In the genomic region with DNA sequence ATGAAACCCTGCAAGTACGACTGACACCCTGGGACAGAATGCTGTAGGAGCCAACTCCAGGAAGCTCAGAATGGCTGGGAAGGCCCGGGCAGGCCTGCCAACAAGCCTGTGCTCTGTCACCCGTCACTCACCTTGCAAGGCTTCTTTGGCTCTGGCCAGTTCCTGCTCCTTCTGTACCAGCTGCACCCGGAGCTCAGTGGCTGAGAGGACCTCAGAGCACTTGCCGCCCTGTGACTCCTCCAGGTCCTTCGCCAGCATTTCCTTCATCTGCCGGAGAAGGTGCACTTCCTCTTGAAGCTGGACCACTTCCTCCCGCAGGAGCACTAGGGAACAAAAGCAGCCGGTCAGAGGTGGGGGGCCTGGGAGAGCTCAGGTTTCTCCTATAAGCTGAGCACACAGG, we compare ENCODE assay signal across 9 mouse cellular contexts. TPM values are rescaled to one million over a fixed set of nuclear protein-coding genes. Genes with fewer than 3 reads are reported as not detected.
DNase-seq lines count a peak whose midpoint lies in the region; ATAC-seq and TF ChIP-seq lines count a peak whose summit lies in the region.
"Had no signal": no experiment of that assay in that cellular context is flagged by ENCODE, and none has a peak within 500 bp of the region (broad histone marks: within the 10 kb centered on the region; RNA-seq: fewer than 3 reads in every experiment).

No protein-coding gene starts in this region.

- no peak for ATAC-seq in lung, postnatal 0 days
- no peak; the same call in 1 of the 2 replicates for ATAC-seq in heart, embryonic 11.5 days (replicated peaks; ENCODE audit: insufficient number of reproducible peaks, low FRiP score, low TSS enrichment)
- no peak for ATAC-seq in kidney, embryonic 14.5 days (ENCODE audit: low FRiP score, low TSS enrichment)
- ATAC-seq in stomach, postnatal 0 days (ENCODE audit: low FRiP score, low TSS enrichment) = no peak
- no peak for ATAC-seq in frontal cortex, adult (ENCODE audit: low TSS enrichment)

- DNase-seq in lung, postnatal 0 days (ENCODE audit: low spot score) = no peak
- DNase-seq in lung, postnatal 25 days (ENCODE audit: low spot score) = no peak
- no peak for DNase-seq in stomach, postnatal 0 days (ENCODE audit: low spot score)
- no peak for DNase-seq in cerebellum, postnatal 10 days
- DNase-seq: cerebellum, adult 11-12 months; layer of hippocampus, adult 9-11 months had no signal

- no peaks in the 10 kb centered on the region; the same call in 1 of the 2 replicates for H3K36me3 ChIP-seq in lung, postnatal 0 days (ENCODE audit: insufficient read depth, low read length)
- H3K36me3 ChIP-seq in heart, embryonic 11.5 days (ENCODE audit: control insufficient read depth, insufficient read depth, low read length) = no peaks in the 10 kb centered on the region
- H3K36me3 ChIP-seq in kidney, embryonic 14.5 days (ENCODE audit: control insufficient read depth, insufficient read depth, low read length) = peaks cover 5% of the 10 kb centered on the region; the same call in 1 of the 2 replicates
- 0 out of 2 replicates have a peak, but pooled peaks cover 3% of the 10 kb centered on the region for H3K36me3 ChIP-seq in stomach, postnatal 0 days (ENCODE audit: control insufficient read depth, insufficient read depth, low read length)

- H3K4me1 ChIP-seq in lung, postnatal 0 days (ENCODE audit: insufficient read depth, low read depth, low read length) = peaks cover 8% of the 10 kb centered on the region; the same call in 1 of the 2 replicates
- H3K4me1 ChIP-seq in heart, embryonic 11.5 days (ENCODE audit: control insufficient read depth, insufficient read depth, low read length) = peaks cover 15% of the 10 kb centered on the region
- peaks cover 25% of the 10 kb centered on the region for H3K4me1 ChIP-seq in kidney, embryonic 14.5 days (ENCODE audit: control insufficient read depth, insufficient read depth, low read length)
- H3K4me1 ChIP-seq in stomach, postnatal 0 days (replicated peaks; ENCODE audit: control insufficient read depth, insufficient read depth) = no peaks in the 10 kb centered on the region

- no peaks in the 10 kb centered on the region for H3K9me3 ChIP-seq in lung, postnatal 0 days (ENCODE audit: low read length)
- no peaks in the 10 kb centered on the region for H3K9me3 ChIP-seq in heart, embryonic 11.5 days (replicated peaks; ENCODE audit: control insufficient read depth, low read length)
- no peaks in the 10 kb centered on the region for H3K9me3 ChIP-seq in kidney, embryonic 14.5 days (ENCODE audit: control insufficient read depth, low read length)
- no peaks in the 10 kb centered on the region for H3K9me3 ChIP-seq in stomach, postnatal 0 days (ENCODE audit: control insufficient read depth, low read length)

- no peaks in the 10 kb centered on the region for H3K27me3 ChIP-seq in lung, postnatal 0 days (replicated peaks; ENCODE audit: insufficient read depth, low read length)
- H3K27me3 ChIP-seq in heart, embryonic 11.5 days (ENCODE audit: control insufficient read depth, insufficient read depth, low read length) = no peaks in the 10 kb centered on the region
- H3K27me3 ChIP-seq in kidney, embryonic 14.5 days (ENCODE audit: control insufficient read depth, insufficient read depth, low read length) = no peaks in the 10 kb centered on the region
- no peaks in the 10 kb centered on the region for H3K27me3 ChIP-seq in stomach, postnatal 0 days (ENCODE audit: control insufficient read depth, insufficient read depth, low read length)

- 30% methylated on average over 9 of the region's 9 CpGs for WGBS in lung, postnatal 0 days
- WGBS in heart, embryonic 11.5 days (ENCODE audit: insufficient replicate concordance) = 39% methylated on average over 9 of the region's 9 CpGs
- 47% methylated on average over 9 of the region's 9 CpGs for WGBS in kidney, embryonic 14.5 days
- WGBS in stomach, postnatal 0 days = 66% methylated on average over 9 of the region's 9 CpGs

- no peak overlapping the region for H3K9ac ChIP-seq in lung, postnatal 0 days (replicated peaks; ENCODE audit: low read depth)
- H3K9ac ChIP-seq in heart, embryonic 11.5 days (ENCODE audit: low read depth, low read length) = 0 out of 2 replicates have a peak overlapping the region, but pooled peaks have one; percentile 16
- no peak overlapping the region for H3K9ac ChIP-seq in kidney, embryonic 14.5 days (ENCODE audit: low read depth, low read length)
- H3K9ac ChIP-seq in stomach, postnatal 0 days (ENCODE audit: low read length) = no peak overlapping the region

- no peak overlapping the region for H3K27ac ChIP-seq in lung, postnatal 0 days (ENCODE audit: low read length)
- H3K27ac ChIP-seq in heart, embryonic 11.5 days (ENCODE audit: low read depth, low read length) = no peak overlapping the region
- H3K27ac ChIP-seq in kidney, embryonic 14.5 days (ENCODE audit: low read depth, low read length) = peak overlapping the region; percentile 48; the same call in 1 of the 2 replicates
- H3K27ac ChIP-seq in stomach, postnatal 0 days (replicated peaks) = peak overlapping the region; percentile 40

- 0 out of 2 replicates have a peak, but pooled peaks have one; percentile 4 for TF ChIP-seq CTCF in lung, postnatal 0 days (IDR thresholded peaks at IDR 0.05)
- no peak for TF ChIP-seq CTCF in stomach, postnatal 0 days (IDR thresholded peaks at IDR 0.05; ENCODE audit: low read depth)

- TF ChIP-seq EP300 in lung, postnatal 0 days (IDR thresholded peaks at IDR 0.05) = no peak
- TF ChIP-seq EP300 in stomach, postnatal 0 days (optimal IDR thresholded peaks at IDR 0.05) = no peak

- no peak overlapping the region for H3K4me3 ChIP-seq in lung, postnatal 0 days (ENCODE audit: low read depth, low read length)
- no peak overlapping the region for H3K4me3 ChIP-seq in heart, embryonic 11.5 days (ENCODE audit: low read depth, low read length)
- H3K4me3 ChIP-seq in kidney, embryonic 14.5 days (ENCODE audit: low read length) = no peak overlapping the region
- no peak overlapping the region for H3K4me3 ChIP-seq in stomach, postnatal 0 days (ENCODE audit: low read depth, low read length)

- H3K4me2 ChIP-seq in lung, postnatal 0 days (replicated peaks; ENCODE audit: low read depth, low read length) = no peak overlapping the region
- H3K4me2 ChIP-seq in heart, embryonic 11.5 days = no peak overlapping the region
- no peak overlapping the region for H3K4me2 ChIP-seq in kidney, embryonic 14.5 days (replicated peaks; ENCODE audit: low read depth, low read length)
- H3K4me2 ChIP-seq in stomach, postnatal 0 days (replicated peaks; ENCODE audit: low read depth) = no peak overlapping the region

RNA-seq across cellular contexts. Expression of gene Kazn, which starts 29.3 kb away (rescaled TPM):
- 6.0 and 8.6 TPM in 2 replicates for polyA plus RNA-seq in lung, postnatal 0 days (2015; fragmentation: Nextera tagmentation; extraction: Ambion mirVana)
- 5.8 and 8.0 TPM in 2 replicates for polyA plus RNA-seq in heart, embryonic 11.5 days (2014; fragmentation: Nextera tagmentation; extraction: Ambion mirVana)
- 11.3 and 12.9 TPM in 2 replicates for polyA plus RNA-seq in kidney, embryonic 14.5 days (2014; fragmentation: Nextera tagmentation; extraction: Ambion mirVana)
- polyA plus RNA-seq in stomach, postnatal 0 days (2015; fragmentation: Nextera tagmentation; extraction: Ambion mirVana) = 11.4 and 13.6 TPM in 2 replicates

Comparison
In these comparisons a context has a peak if more than half of its experiments do, and no peak if none do; other contexts are left out.
1. H3K27ac ChIP-seq: peak in kidney, embryonic 14.5 days (single experiment) and stomach, postnatal 0 days (single experiment); none in lung, postnatal 0 days (single experiment) and heart, embryonic 11.5 days (single experiment).